Mouse (Mus musculus) right cerebral cortex, adult 18-20 months (tissue): ENCODE results near the gene Haus7.
"Not testable (repeated sequence)": the region's sequence is repeated elsewhere in the genome, so short reads cannot be mapped to it uniquely, and the experiment has no call there.

Experiments used
- DNase-seq: peaks from one replicate; pipeline ENCODE4 v3.0.0; 2022; ENCODE audit warnings: mixed read lengths

Haus7 gene

DNA sequence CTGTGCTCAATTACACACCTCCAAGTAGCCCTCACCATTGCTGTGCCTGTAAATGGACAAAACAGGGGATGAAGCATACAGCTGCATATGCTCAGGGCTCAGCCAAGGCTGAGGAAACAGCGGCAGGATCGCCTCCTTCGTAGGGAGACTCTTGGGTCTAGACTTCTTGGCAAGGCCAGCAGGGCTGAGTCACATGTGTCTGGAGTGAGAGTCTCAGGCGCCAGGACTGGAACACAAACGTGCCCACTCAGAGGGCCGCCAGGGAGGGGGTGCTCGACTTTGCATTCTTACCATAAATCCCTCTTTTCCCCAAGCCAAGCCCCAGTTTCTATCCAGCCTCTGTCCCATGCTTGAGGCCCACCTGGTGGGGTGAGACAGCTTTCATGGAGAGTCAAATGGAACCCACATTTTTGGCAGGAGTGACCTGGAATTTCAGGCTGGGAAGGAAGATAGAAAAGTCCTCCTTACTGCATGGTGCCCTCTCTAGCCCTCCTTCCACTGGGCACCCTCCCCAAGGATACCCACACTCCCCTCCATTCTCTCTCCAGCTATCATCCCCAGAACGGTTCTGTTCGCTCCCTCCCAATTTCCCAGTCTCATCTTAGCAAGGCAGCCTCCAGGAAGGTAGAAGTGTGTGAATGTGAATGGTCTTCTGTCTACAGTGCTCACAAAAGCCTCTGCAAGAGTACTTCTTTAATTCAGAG lies 6.8 kb upstream of the Haus7 start:
- DNase-seq = peak; percentile 27

GRCm38 (mm10) chrX:73460792-73461191 lies 1.9 kb upstream of the Haus7 start:
- no peak for DNase-seq

DNA sequence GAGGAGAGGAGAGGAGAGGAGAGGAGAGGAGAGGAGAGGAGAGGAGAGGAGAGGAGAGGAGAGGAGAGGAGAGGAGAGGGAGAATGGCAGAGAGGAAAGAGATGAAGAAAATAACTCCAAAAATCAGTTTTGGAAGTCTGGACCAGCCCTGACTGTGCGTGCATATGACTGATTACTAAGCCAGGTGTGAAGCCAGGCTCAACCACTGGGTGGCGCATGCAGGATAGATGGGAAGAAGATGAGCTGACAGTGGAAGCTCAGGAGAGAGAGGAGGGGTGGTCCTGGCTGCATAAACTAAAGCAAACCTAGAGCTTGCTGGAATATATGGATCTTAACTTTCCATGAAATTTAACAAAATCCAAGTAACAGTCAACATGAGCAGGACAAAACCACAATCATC lies 6.9 kb downstream of the Haus7 start:
- DNase-seq = peak; percentile 56

- no peak for DNase-seq
Measured at GRCm38 (mm10) chrX:73441428-73441827, 17.4 kb downstream of the Haus7 start.

- no peak for DNase-seq
Measured at GRCm38 (mm10) chrX:73435252-73435651, 23.6 kb downstream of the Haus7 start, which contains the start of gene Trex2. Trex2 (minus strand) TSS chrX:73435344.

DNA sequence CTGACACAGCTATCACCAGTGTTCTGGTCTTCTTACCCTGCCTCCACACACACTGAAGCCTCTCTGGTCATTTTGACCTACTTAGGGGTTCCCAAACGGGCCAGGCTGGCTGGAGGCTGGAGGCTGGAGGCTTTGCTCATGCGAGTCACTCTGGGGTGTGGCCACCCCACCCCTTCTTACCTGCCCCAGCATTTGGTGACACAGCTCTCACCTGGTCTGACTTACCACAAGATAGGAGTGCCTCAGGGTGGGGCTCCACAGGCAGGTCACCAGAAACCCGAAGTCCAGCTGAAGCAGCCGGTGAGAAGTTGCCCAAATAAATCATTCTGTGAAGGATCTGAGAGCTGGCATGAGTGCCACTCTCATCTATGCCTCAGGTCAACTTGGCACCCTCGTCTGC lies 26.0 kb downstream of the Haus7 start:
- no peak for DNase-seq

GRCm38 (mm10) chrX:73430036-73430435 lies 28.8 kb downstream of the Haus7 start:
- no peak for DNase-seq

GRCm38 (mm10) chrX:73412767-73413166 lies 46.1 kb downstream of the Haus7 start:
- DNase-seq = no peak

DNA sequence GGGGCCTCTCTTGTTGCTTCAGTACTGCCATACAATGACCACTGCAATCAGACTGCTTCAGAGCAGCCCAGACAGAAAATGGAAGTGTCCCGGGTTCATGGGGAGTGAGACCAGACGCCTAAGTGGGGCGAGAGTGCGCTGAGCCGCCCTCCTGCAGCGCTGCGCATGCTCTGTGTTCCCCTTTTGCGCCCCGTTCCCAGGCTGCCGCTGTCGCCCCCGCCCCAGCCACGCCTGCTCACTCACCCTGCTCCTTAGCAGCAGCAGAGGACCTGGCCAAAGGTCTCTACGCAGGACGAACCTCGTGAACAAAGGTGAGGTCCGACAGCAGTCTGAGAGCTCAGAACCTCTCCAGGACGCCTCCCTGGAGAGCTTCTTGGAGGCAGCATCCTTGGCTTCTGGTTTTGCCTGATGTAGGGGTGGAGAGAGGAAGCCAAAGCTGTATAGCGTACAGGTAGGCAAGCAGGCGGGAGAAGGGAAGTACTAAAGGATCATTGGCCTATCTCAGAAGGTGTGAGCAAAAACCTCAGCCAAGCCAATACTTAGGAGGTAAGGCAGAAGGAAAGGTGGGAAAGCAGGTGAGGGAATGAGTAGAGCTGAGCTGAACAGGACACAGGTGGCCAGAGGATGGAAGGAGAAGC lies 47.8 kb downstream of the Haus7 start, which contains the start of gene Zfp92:
Zfp92 (plus strand) TSS at position 217 of the 638 bp plus-strand sequence.
- peak; percentile 31 for DNase-seq

DNA sequence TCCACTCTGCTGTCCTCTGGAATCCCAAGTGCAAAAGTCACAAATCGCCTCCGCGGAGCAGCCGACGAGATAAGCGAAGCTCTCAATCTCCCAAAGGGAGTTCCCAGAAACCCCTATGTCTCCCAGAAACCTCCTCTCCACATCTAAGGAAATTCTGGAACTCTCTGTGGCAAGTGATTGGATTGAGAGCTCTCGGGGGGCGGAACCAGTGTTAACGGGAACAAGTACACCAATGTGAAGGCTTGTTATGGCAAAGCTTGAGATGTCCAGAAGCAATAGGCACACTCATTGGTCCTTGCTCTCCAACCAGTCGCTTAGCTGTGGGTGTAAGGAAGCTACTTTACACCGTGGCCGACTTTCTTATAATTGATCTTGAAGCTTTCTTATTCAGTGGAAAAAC lies 57.2 kb downstream of the Haus7 start:
- no peak for DNase-seq

DNA sequence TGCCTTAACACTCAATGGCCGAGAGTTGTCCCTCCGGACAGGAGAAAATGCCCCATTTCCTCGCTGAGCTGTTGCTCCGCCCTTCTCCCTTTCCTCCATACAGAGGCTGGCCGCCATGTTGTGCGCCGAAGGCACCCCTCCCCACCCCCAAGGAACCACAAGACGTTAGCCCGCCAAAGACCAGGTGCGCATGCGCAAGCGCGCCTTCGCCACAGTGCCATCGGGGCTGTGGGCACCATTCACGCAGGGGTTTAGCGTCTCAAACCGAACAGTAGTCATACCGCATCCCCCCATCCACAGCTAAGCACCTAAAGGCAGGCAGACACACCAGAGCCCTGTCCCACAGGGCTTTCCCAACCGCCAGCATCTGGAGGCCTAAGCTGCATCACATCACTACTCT lies 57.9 kb downstream of the Haus7 start:
- no peak for DNase-seq

DNA sequence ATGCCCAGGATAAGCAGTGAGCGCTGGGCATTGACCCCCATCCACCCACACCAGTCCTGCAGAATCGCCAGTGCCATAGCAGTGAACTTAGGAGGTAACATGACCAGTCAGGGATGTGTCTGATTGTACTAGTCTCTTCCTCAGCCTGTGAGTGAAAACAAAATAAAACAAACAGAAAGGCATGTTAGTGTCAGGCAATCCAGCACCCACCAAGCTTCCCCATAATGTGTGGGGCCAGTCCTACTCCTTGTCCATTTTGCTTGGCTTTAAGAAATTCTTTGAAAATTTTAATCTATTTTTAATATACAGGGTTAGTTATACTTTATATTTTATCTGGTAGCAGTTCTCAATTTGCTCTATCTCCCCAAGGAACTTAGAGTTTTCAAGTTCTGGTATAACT lies 60.2 kb downstream of the Haus7 start, which contains the start of gene Gm18336:
Gm18336 (minus strand) TSS at position 101 of the 400 bp plus-strand sequence.
- DNase-seq = not testable (repeated sequence)

GRCm38 (mm10) chrX:73396446-73396845 lies 62.4 kb downstream of the Haus7 start:
- no peak for DNase-seq

DNA sequence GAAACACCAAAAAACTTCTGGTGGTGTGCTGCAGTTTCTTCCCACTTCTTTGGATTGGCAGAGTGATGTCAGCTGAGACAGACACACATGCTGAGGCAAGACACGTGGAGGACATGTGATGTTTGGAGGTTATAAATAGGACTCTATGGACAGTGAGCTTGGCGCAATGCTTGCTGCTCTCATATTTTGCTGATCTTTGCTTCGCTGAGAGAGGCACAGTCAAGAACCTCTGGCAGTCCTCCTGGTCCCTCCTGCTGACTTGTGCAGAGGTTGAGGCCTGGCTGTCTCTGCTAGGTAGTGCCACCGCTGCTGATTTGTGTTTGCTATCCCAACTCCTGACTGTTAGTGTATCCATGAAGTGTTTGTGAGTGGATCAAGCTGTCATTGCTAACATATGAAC lies 67.4 kb downstream of the Haus7 start:
- DNase-seq = no peak
